Mouse (Mus musculus): Measurements from ENCODE around the gene Slc29a1. TPM values are rescaled to one million over a fixed set of nuclear protein-coding genes. Genes with fewer than 3 reads are reported as not detected.

Gene Slc29a1
- polyA plus RNA-seq, 1 experiment from 2014 or later, result 47.2 TPM

GRCm38 (mm10) chr17:45559732-45560525 lies 39.5 kb downstream of the Slc29a1 start:
- Histone ChIP-seq H3K4me3 (no peak overlapping the region), H3K36me3 (no peaks in the 10 kb centered on the region), H3K9ac (no peak overlapping the region), H3K4me2 (replicated peaks) (no peak overlapping the region), H3K4me1 (peaks cover 25% of the 10 kb centered on the region), H3K27ac (no peak overlapping the region), H3K9me3 (replicated peaks) (no peaks in the 10 kb centered on the region), H3K27me3 (peaks cover 10% of the 10 kb centered on the region)
- ATAC-seq (ENCODE audit: low FRiP score), result no peak
- 90% methylated on average over 15 of the region's 15 CpGs for WGBS

- no peaks in the 10 kb centered on the region for H3K9me3 ChIP-seq (replicated peaks)
- no peaks in the 10 kb centered on the region for H3K36me3 ChIP-seq
- H3K9ac ChIP-seq, result 0 out of 2 replicates have a peak overlapping the region, but pooled peaks have one; percentile 19
- peaks cover 19% of the 10 kb centered on the region for H3K4me1 ChIP-seq
- no peak for ATAC-seq (ENCODE audit: low FRiP score)
- 73% methylated on average over 16 of the region's 16 CpGs for WGBS
- H3K4me2 ChIP-seq (replicated peaks), result no peak overlapping the region
- H3K4me3 ChIP-seq, result no peak overlapping the region
- no peak overlapping the region for H3K27ac ChIP-seq
- H3K27me3 ChIP-seq, result peaks cover 14% of the 10 kb centered on the region
These were observed 41.2 kb downstream of the Slc29a1 start for GRCm38 (mm10) chr17:45557998-45558862.

- H3K4me1 ChIP-seq, result peaks cover 19% of the 10 kb centered on the region
- no peak overlapping the region for H3K4me3 ChIP-seq
- H3K27ac ChIP-seq, result no peak overlapping the region
- H3K9ac ChIP-seq, result 0 out of 2 replicates have a peak overlapping the region, but pooled peaks have one; percentile 28
- no peak overlapping the region for H3K4me2 ChIP-seq (replicated peaks)
- peaks cover 14% of the 10 kb centered on the region for H3K27me3 ChIP-seq
- no peak for ATAC-seq (ENCODE audit: low FRiP score)
- no peaks in the 10 kb centered on the region for H3K36me3 ChIP-seq
- 68% methylated on average over 7 of the region's 7 CpGs for WGBS
- H3K9me3 ChIP-seq (replicated peaks), result no peaks in the 10 kb centered on the region
These were observed 42.1 kb downstream of the Slc29a1 start for GRCm38 (mm10) chr17:45557246-45557824.

GRCm38 (mm10) chr17:45556514-45557245 lies 42.7 kb downstream of the Slc29a1 start:
- Histone ChIP-seq H3K9me3 (replicated peaks) (no peaks in the 10 kb centered on the region), H3K27me3 (peaks cover 14% of the 10 kb centered on the region), H3K27ac (no peak overlapping the region), H3K4me2 (replicated peaks) (peak overlapping the region; percentile 96), H3K9ac (peak overlapping the region; percentile 78; the same call in 1 of the 2 replicates), H3K36me3 (no peaks in the 10 kb centered on the region), H3K4me1 (peaks cover 23% of the 10 kb centered on the region), H3K4me3 (peak overlapping the region; percentile 65)
- ATAC-seq (ENCODE audit: low FRiP score), result no peak
- 63% methylated on average over 3 of the region's 3 CpGs for WGBS

- H3K9ac ChIP-seq, result peak overlapping the region; percentile 78
- ATAC-seq (ENCODE audit: low FRiP score), result no peak
- 0 out of 2 replicates have a peak overlapping the region, but pooled peaks have one; percentile 12 for H3K27ac ChIP-seq
- H3K4me2 ChIP-seq (replicated peaks), result peak overlapping the region; percentile 96
- peaks cover 25% of the 10 kb centered on the region for H3K4me1 ChIP-seq
- no peaks in the 10 kb centered on the region for H3K36me3 ChIP-seq
- H3K4me3 ChIP-seq, result peak overlapping the region; percentile 65
- peaks cover 14% of the 10 kb centered on the region for H3K27me3 ChIP-seq
- WGBS, result 4% methylated on average over 10 of the region's 14 CpGs
- no peaks in the 10 kb centered on the region for H3K9me3 ChIP-seq (replicated peaks)
These were observed 43.3 kb downstream of the Slc29a1 start for GRCm38 (mm10) chr17:45556107-45556489.

GRCm38 (mm10) chr17:45555452-45556106 lies 43.8 kb downstream of the Slc29a1 start, which contains the start of gene Nfkbie:
TSS of gene Nfkbie (plus strand) at chr17:45555703.
- peak; percentile 66 for ATAC-seq (ENCODE audit: low FRiP score)
- Histone ChIP-seq H3K4me2 (replicated peaks) (peak within 1 kb of the TSS; percentile 96), H3K4me3 (peak within 1 kb of the TSS; percentile 65), H3K9ac (peak within 1 kb of the TSS; percentile 78), H3K27ac (0 out of 2 replicates have a peak within 1 kb of the TSS, but pooled peaks have one; percentile 12), H3K4me1 (peaks cover 26% of the 10 kb centered on the region), H3K36me3 (no peaks in the 10 kb centered on the region), H3K27me3 (peaks cover 14% of the 10 kb centered on the region), H3K9me3 (replicated peaks) (no peaks in the 10 kb centered on the region)
- under 1% methylated on average over 45 of the region's 45 CpGs for whole genome bisulfite sequencing

GRCm38 (mm10) chr17:45554420-45554819 lies 45.0 kb downstream of the Slc29a1 start:
- no peak overlapping the region for H3K4me3 ChIP-seq
- H3K27me3 ChIP-seq, result peaks cover 14% of the 10 kb centered on the region
- H3K4me1 ChIP-seq, result peaks cover 36% of the 10 kb centered on the region
- no peaks in the 10 kb centered on the region for H3K9me3 ChIP-seq (replicated peaks)
- H3K36me3 ChIP-seq, result no peaks in the 10 kb centered on the region
- H3K27ac ChIP-seq, result no peak overlapping the region
- ATAC-seq (ENCODE audit: low FRiP score), result no peak
- WGBS, result 57% methylated on average over 1 of the region's 1 CpGs
- H3K9ac ChIP-seq, result no peak overlapping the region
- no peak overlapping the region for H3K4me2 ChIP-seq (replicated peaks)

- H3K27me3 ChIP-seq, result peaks cover 17% of the 10 kb centered on the region
- no peak for ATAC-seq (ENCODE audit: low FRiP score)
- no peak overlapping the region for H3K4me2 ChIP-seq (replicated peaks)
- no peak overlapping the region for H3K4me3 ChIP-seq
- no peaks in the 10 kb centered on the region for H3K9me3 ChIP-seq (replicated peaks)
- H3K9ac ChIP-seq, result no peak overlapping the region
- H3K4me1 ChIP-seq, result peaks cover 42% of the 10 kb centered on the region
- H3K36me3 ChIP-seq, result no peaks in the 10 kb centered on the region
- 91% methylated on average over 3 of the region's 3 CpGs for WGBS
- H3K27ac ChIP-seq, result no peak overlapping the region
These were observed 46.3 kb downstream of the Slc29a1 start for GRCm38 (mm10) chr17:45553065-45553464.

- H3K9me3 ChIP-seq (replicated peaks), result no peaks in the 10 kb centered on the region
- no peak overlapping the region for H3K4me3 ChIP-seq
- no peak overlapping the region for H3K4me2 ChIP-seq (replicated peaks)
- no peak overlapping the region for H3K9ac ChIP-seq
- no peak overlapping the region for H3K27ac ChIP-seq
- ATAC-seq (ENCODE audit: low FRiP score), result no peak
- 4% methylated on average over 8 of the region's 8 CpGs for WGBS
- H3K27me3 ChIP-seq, result peaks cover 25% of the 10 kb centered on the region
- H3K4me1 ChIP-seq, result peaks cover 41% of the 10 kb centered on the region
- 0 out of 2 replicates have a peak, but pooled peaks cover 1% of the 10 kb centered on the region for H3K36me3 ChIP-seq
These were observed 47.5 kb downstream of the Slc29a1 start for GRCm38 (mm10) chr17:45551816-45552451.

- WGBS, result 39% methylated on average over 7 of the region's 7 CpGs
- peaks cover 27% of the 10 kb centered on the region for H3K27me3 ChIP-seq
- H3K4me1 ChIP-seq, result peaks cover 40% of the 10 kb centered on the region
- H3K4me3 ChIP-seq, result no peak overlapping the region
- H3K9me3 ChIP-seq (replicated peaks), result no peaks in the 10 kb centered on the region
- no peak overlapping the region for H3K4me2 ChIP-seq (replicated peaks)
- ATAC-seq (ENCODE audit: low FRiP score), result no peak
- peaks cover 7% of the 10 kb centered on the region; the same call in 1 of the 2 replicates for H3K36me3 ChIP-seq
- H3K27ac ChIP-seq, result no peak overlapping the region
- 0 out of 2 replicates have a peak overlapping the region, but pooled peaks have one; percentile 24 for H3K9ac ChIP-seq
These were observed 48.1 kb downstream of the Slc29a1 start for GRCm38 (mm10) chr17:45551249-45551796.
